9 mouse cellular contexts compared by ENCODE assay signal in the genomic region with DNA sequence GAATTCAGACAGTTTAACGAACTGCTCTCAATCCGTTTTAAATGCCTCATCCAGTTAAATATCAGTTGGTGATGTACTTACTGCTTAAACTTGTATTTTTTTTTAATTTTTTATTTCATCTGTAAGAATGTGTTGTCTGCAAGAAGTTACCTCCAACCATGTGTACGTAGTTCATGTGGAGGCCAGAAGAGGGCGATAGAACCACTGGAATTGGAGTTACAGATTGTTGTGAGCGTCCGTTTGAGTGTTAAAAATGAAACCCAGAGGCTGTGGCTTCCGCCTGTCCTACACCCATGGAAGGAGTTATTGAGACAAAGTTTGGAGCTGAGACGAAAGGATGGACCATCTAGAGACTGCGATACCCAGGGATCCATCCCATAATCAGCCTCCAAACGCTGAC. TPM values are rescaled to one million over a fixed set of nuclear protein-coding genes. Genes with fewer than 3 reads are reported as not detected.
DNase-seq lines count a peak whose midpoint lies in the region; ATAC-seq lines count a peak whose summit lies in the region.
"Had no signal": no experiment of that assay in that cellular context is flagged by ENCODE, and none has a peak within 500 bp of the region (broad histone marks: within the 10 kb centered on the region; RNA-seq: fewer than 3 reads in every experiment).

No protein-coding gene starts in this region.

- no peak overlapping the region for H3K9ac ChIP-seq in neural tube, embryonic 15.5 days (replicated peaks)
- H3K9ac ChIP-seq in intestine, embryonic 16.5 days (ENCODE audit: low read depth, low read length), result no peak overlapping the region

- H3K4me1 ChIP-seq in neural tube, embryonic 15.5 days, result no peaks in the 10 kb centered on the region
- H3K4me1 ChIP-seq in intestine, embryonic 16.5 days (ENCODE audit: control insufficient read depth, insufficient read depth, low read length), result no peaks in the 10 kb centered on the region

- H3K4me2 ChIP-seq in neural tube, embryonic 15.5 days, result no peak overlapping the region
- H3K4me2 ChIP-seq in intestine, embryonic 16.5 days (ENCODE audit: low read depth, low read length), result no peak overlapping the region

- DNase-seq in heart, adult 11 months, result peak; percentile 59
- no peak for DNase-seq in heart, postnatal 36 days
- peak; percentile 21 for DNase-seq in neural tube, embryonic 10.5 days (ENCODE audit: extremely low spot score, low spot score)
- peak; percentile 5 for DNase-seq in embryo, embryonic 11.5 days (ENCODE audit: low read depth, low spot score)
- DNase-seq in splenic B cell, adult 2 months (ENCODE audit: low read depth, low spot score), result peak; percentile 64
- no peak for DNase-seq in heart, postnatal 14 days

- H3K27ac ChIP-seq in neural tube, embryonic 15.5 days (replicated peaks), result no peak overlapping the region
- no peak overlapping the region for H3K27ac ChIP-seq in intestine, embryonic 16.5 days (ENCODE audit: low read length)

- no peak overlapping the region for H3K4me3 ChIP-seq in neural tube, embryonic 15.5 days (replicated peaks)
- H3K4me3 ChIP-seq in intestine, embryonic 16.5 days (ENCODE audit: low read length), result no peak overlapping the region
- H3K4me3 ChIP-seq: megakaryocyte, embryonic 14.5 days had no signal

- WGBS in neural tube, embryonic 15.5 days, result 76% methylated on average over 10 of the region's 10 CpGs
- WGBS in intestine, embryonic 16.5 days, result 73% methylated on average over 10 of the region's 10 CpGs

- no peaks in the 10 kb centered on the region for H3K36me3 ChIP-seq in neural tube, embryonic 15.5 days
- no peaks in the 10 kb centered on the region for H3K36me3 ChIP-seq in splenic B cell, adult 2 months (ENCODE audit: control insufficient read depth, insufficient read depth, low read length, poor library complexity, severe bottlenecking)
- H3K36me3 ChIP-seq in intestine, embryonic 16.5 days (ENCODE audit: control insufficient read depth, insufficient read depth, low read length), result no peaks in the 10 kb centered on the region

- 0 out of 2 replicates have a peak, but pooled peaks cover 3% of the 10 kb centered on the region for H3K27me3 ChIP-seq in neural tube, embryonic 15.5 days (replicated peaks)
- no peaks in the 10 kb centered on the region for H3K27me3 ChIP-seq in splenic B cell, adult 2 months (ENCODE audit: control insufficient read depth, insufficient read depth, low read length, poor library complexity, severe bottlenecking)
- H3K27me3 ChIP-seq in intestine, embryonic 16.5 days (replicated peaks; ENCODE audit: control insufficient read depth, insufficient read depth, low read length), result no peaks in the 10 kb centered on the region; the same call in 1 of the 2 replicates
- H3K27me3 ChIP-seq: megakaryocyte, embryonic 14.5 days had no signal

- ATAC-seq in neural tube, embryonic 15.5 days (ENCODE audit: low FRiP score), result no peak
- ATAC-seq in intestine, embryonic 16.5 days, result no peak

- intact Hi-C loops in heart, postnatal 36 days (cut with DNase I), result loop anchor here (10.0 kb wide), 1 partner anchor 402 kb away; no protein-coding TSS in a partner anchor
- intact Hi-C loops in heart, postnatal 14 days (cut with DNase I), result loop anchor here (10.0 kb wide), 1 partner anchor 402 kb away; no protein-coding TSS in a partner anchor

- no peaks in the 10 kb centered on the region for H3K9me3 ChIP-seq in neural tube, embryonic 15.5 days (replicated peaks)
- no peaks in the 10 kb centered on the region for H3K9me3 ChIP-seq in intestine, embryonic 16.5 days (ENCODE audit: control insufficient read depth, low read length)
- H3K9me3 ChIP-seq: megakaryocyte, embryonic 14.5 days had no signal

RNA-seq across cellular contexts. Expression of a gene that starts 27.5 kb away (rescaled TPM):
- total RNA-seq in heart, postnatal 36 days (2021), result 10 to 100 TPM; 24.8 to 26.2 TPM
- polyA plus RNA-seq in neural tube, embryonic 15.5 days (2015; fragmentation: Nextera tagmentation; extraction: Ambion mirVana), result 8.5 and 23.8 TPM in 2 replicates
- polyA plus RNA-seq in intestine, embryonic 16.5 days (2015; fragmentation: Nextera tagmentation; extraction: Ambion mirVana), result 52.2 and 59.5 TPM in 2 replicates
- total RNA-seq in heart, postnatal 14 days (2021), result 10 to 100 TPM; 27.7 to 30.0 TPM

Comparison
In these comparisons a context has a peak if more than half of its experiments do, and no peak if none do; other contexts are left out.
1. DNase-seq: peak in heart, adult 11 months (single experiment), neural tube, embryonic 10.5 days (single experiment), embryo, embryonic 11.5 days (single experiment) and splenic B cell, adult 2 months (single experiment); none in heart, postnatal 36 days (0 of 2) and heart, postnatal 14 days (0 of 2).